Mouse (Mus musculus): ENCODE results near the gene Oas1f.

DNA sequence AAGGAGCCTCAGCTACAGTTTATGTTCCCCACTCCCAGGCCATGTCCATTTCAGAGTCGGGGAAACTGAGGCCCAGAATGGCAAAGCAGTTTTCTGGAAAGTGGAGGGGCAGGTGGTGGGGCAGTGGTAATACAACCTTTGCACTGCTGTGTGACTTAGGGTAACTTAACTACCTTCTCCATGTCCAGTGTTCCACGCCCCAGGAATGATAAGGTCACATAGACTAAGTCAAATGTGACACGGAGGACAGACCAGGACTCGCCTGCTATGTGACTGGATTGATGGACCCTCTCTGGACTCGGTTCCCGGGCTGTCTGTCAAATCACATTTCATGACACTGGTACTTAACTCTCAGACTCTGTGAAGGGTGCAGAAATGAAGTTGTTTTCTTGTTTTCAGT lies 34.1 kb upstream of the Oas1f start:
- TF ChIP-seq HCFC1 (IDR thresholded peaks at IDR 0.05; ENCODE audit: borderline replicate concordance, insufficient read depth, low read length), result no peak
- no peak for TF ChIP-seq CHD2 (IDR thresholded peaks at IDR 0.05; ENCODE audit: low read depth, low read length)
- TF ChIP-seq ZNF384 (IDR thresholded peaks at IDR 0.05; ENCODE audit: low read depth, low read length), result no peak

Measured in ES-E14 (cell line).